Mouse (Mus musculus): ENCODE results near the gene Ercc1.

- TF ChIP-seq POLR2A (IDR thresholded peaks at IDR 0.05; ENCODE audit: extremely low read depth, insufficient read depth, low read length) (no peak), CTCF (IDR thresholded peaks at IDR 0.05; ENCODE audit: low read depth, low read length) (no peak)
Measured at GRCm38 (mm10) chr7:19402535-19403112, 58.0 kb downstream of the Ercc1 start.
